9 mouse cellular contexts compared by ENCODE assay signal in genomic region chr4:46226972-46227535, GRCm38 (mm10).
DNase-seq lines count a peak whose midpoint lies in the region; ATAC-seq lines count a peak whose summit lies in the region.
"Had no signal": no experiment of that assay in that cellular context is flagged by ENCODE, and none has a peak within 500 bp of the region (broad histone marks: within the 10 kb centered on the region; RNA-seq: fewer than 3 reads in every experiment).

No protein-coding gene starts in this region.

- ATAC-seq in frontal cortex, adult (ENCODE audit: low TSS enrichment) = peak; percentile 72

- no peak for DNase-seq in frontal cortex, postnatal 25 days (ENCODE audit: low spot score in 2 of 2)
- DNase-seq in kidney, postnatal 4 days = peak; percentile 27 to 45
- DNase-seq in kidney, adult 18-20 months = no peak
- DNase-seq in urinary bladder, postnatal 14 days (ENCODE audit: low spot score) = peak; percentile 15
- DNase-seq in urinary bladder, postnatal 36 days (ENCODE audit: low spot score in 2 of 2) = no peak
- no peak for DNase-seq in thymus, postnatal 36 days
- no peak for DNase-seq in frontal cortex, postnatal 36 days (ENCODE audit: low spot score in 2 of 2)
- DNase-seq: gastrocnemius, postnatal 36 days had no signal

Comparison
In these comparisons a context has a peak if more than half of its experiments do, and no peak if none do; other contexts are left out.
1. DNase-seq: peak in kidney, postnatal 4 days (2 of 2) and urinary bladder, postnatal 14 days (single experiment); none in frontal cortex, postnatal 25 days (0 of 2), kidney, adult 18-20 months (single experiment), urinary bladder, postnatal 36 days (0 of 2), thymus, postnatal 36 days (0 of 2) and frontal cortex, postnatal 36 days (0 of 2).